Mouse (Mus musculus) erythroblast, embryonic 14.5 days (primary cell): ENCODE data around the gene Ccdc141.

ENCODE experiments used
- GATA1 ChIP-seq: IDR thresholded peaks from 2 replicates; pipeline ENCODE4 v1.6.1; 2012; ENCODE audit warnings: low read length, inconsistent platforms, mixed read lengths
- TAL1 ChIP-seq: IDR thresholded peaks from 3 replicates; pipeline ENCODE4 v1.6.1; 2012; ENCODE audit warnings: low read length, inconsistent platforms, mixed read lengths

DNA sequence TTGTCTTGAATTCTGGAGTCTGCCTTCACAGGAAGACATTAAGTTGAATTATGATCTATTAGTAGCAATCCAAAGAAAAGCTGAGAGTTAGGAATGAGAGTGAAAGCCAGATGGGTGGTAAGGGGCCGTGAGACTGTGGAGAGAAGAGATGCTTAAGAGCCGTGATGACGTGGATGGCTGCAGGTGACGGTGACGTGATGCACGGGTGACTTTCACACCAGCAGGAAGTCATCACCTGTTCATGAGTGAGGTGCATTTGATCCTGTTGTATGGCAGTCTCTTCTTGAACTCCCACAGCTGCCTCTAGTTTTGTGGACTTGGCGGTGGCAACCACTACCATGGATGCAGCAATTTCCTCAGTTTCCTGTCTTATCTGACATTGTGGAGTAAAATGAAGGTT, 204.9 kb downstream of the Ccdc141 start:
- TF ChIP-seq GATA1 (no peak), TAL1 (no peak)
